Mouse (Mus musculus) liver, postnatal 0 days (tissue): ENCODE data around the gene Tsnaxip1. TPM values are rescaled to one million over a fixed set of nuclear protein-coding genes. Genes with fewer than 3 reads are reported as not detected.

ENCODE experiments used
- ATAC-seq: fragments of 200-750 bp; cut with Nextera tagmentation; 2 replicates; pipeline ENCODE4 v1.8.0; 2017; ENCODE audit warnings: mild to moderate bottlenecking, moderate library complexity
- DNase-seq: peaks from one replicate; pipeline ENCODE4 v3.0.0-alpha.2; 2016
- H3K27ac ChIP-seq: fragments of 300-500 bp; sonication (generic); 2 replicates; pipeline ENCODE4 v1.5.1; 2014; ENCODE audit warnings: antibody characterized with exemption, moderate library complexity, mild to moderate bottlenecking, low read depth
- H3K27me3 ChIP-seq: fragments of 300-500 bp; sonication (generic); 2 replicates; pipeline ENCODE4 v1.6.1; 2014; ENCODE audit warnings: low read length, control low read depth, mixed read lengths; ENCODE audit not compliant: insufficient read depth
- H3K36me3 ChIP-seq: fragments of 300-500 bp; sonication (generic); replicated peaks from 2 replicates; pipeline ENCODE4 v1.6.1; 2014; ENCODE audit warnings: mild to moderate bottlenecking, control low read depth, low read length, moderate library complexity, mixed read lengths; ENCODE audit not compliant: insufficient read depth
- H3K4me1 ChIP-seq: fragments of 300-500 bp; sonication (generic); 2 replicates; pipeline ENCODE4 v1.6.1; 2014; ENCODE audit warnings: antibody characterized with exemption, mild to moderate bottlenecking, control low read depth; ENCODE audit not compliant: insufficient read depth
- H3K4me2 ChIP-seq: fragments of 300-500 bp; sonication (generic); 2 replicates; pipeline ENCODE4 v1.6.1; 2014; ENCODE audit warnings: low read depth, mild to moderate bottlenecking, low read length, moderate library complexity, mixed read lengths
- H3K4me3 ChIP-seq: fragments of 300-500 bp; sonication (generic); 2 replicates; pipeline ENCODE4 v1.5.1; 2014; ENCODE audit warnings: low read depth, low read length
- H3K9ac ChIP-seq: fragments of 300-500 bp; sonication (generic); replicated peaks from 2 replicates; pipeline ENCODE4 v1.6.1; 2014; ENCODE audit warnings: mild to moderate bottlenecking, moderate library complexity
- H3K9me3 ChIP-seq: fragments of 300-500 bp; sonication (generic); 2 replicates; pipeline ENCODE4 v1.6.1; 2016; ENCODE audit warnings: mild to moderate bottlenecking, control low read depth, low read length, mixed read lengths
- CTCF ChIP-seq: sonication (generic); IDR thresholded peaks from 2 replicates; pipeline ENCODE4 v1.5.1; 2016; ENCODE audit warnings: antibody characterized with exemption, low read depth
- EP300 ChIP-seq: IDR thresholded peaks from 2 replicates; pipeline ENCODE4 v1.6.1; 2016; ENCODE audit warnings: antibody characterized with exemption, low read depth, mild to moderate bottlenecking
- WGBS: fragments of 180-500 bp; shearing (Covaris S2); extraction: QIAGEN DNeasy Blood & Tissue Kit; methylation state at CpG from one replicate; pipeline ENCODE4 v1.1.7; 2014; ENCODE audit not compliant: insufficient replicate concordance; 5-methylcytosine and 5-hydroxymethylcytosine counted together
- polyA plus RNA-seq: library from polyadenylated mRNA; unstranded; fragments of >200 nt; fragmentation: Nextera tagmentation; extraction: Ambion mirVana; gene quantifications from 2 replicates; pipeline ENCODE4 v1.2.1, GENCODE M21; 2015

Gene Tsnaxip1
- polyA plus RNA-seq, 1 experiment from 2014 or later: not detected

- H3K4me1 ChIP-seq: peaks cover 56% of the 10 kb centered on the region
These were observed 32.8 kb downstream of the Tsnaxip1 start, which contains the start of gene Nutf2 for GRCm38 (mm10) chr8:105860143-105860981. Gene Nutf2, plus strand, starts transcription at chr8:105860580.

GRCm38 (mm10) chr8:105861951-105862350 lies 34.4 kb downstream of the Tsnaxip1 start:
- ATAC-seq: no peak
- Histone ChIP-seq H3K36me3 (peaks cover 6% of the 10 kb centered on the region), H3K4me3 (peak overlapping the region; percentile 89), H3K27me3 (no peaks in the 10 kb centered on the region), H3K4me2 (peak overlapping the region; percentile 100), H3K4me1 (peaks cover 45% of the 10 kb centered on the region), H3K27ac (peak overlapping the region; percentile 95; the same call in 1 of the 2 replicates), H3K9me3 (no peaks in the 10 kb centered on the region), H3K9ac (peak overlapping the region; percentile 96)
- no peak for TF ChIP-seq EP300
- peak; percentile 59 for TF ChIP-seq CTCF
- 5% methylated on average over 1 of the region's 1 CpGs for WGBS
- DNase-seq: no peak

More at GRCm38 (mm10) chr8:105860143-105860981, 32.8 kb downstream of the Tsnaxip1 start, which contains the start of gene Nutf2:
- TF ChIP-seq CTCF: no peak
- TF ChIP-seq EP300: no peak; the same call in 1 of the 2 replicates
- DNase-seq (peak; percentile 94), ATAC-seq (peak; percentile 95)
- under 1% methylated on average over 41 of the region's 59 CpGs for WGBS
- Histone ChIP-seq H3K9ac (peak within 1 kb of the TSS; percentile 96), H3K4me2 (peak within 1 kb of the TSS; percentile 100), H3K9me3 (no peaks in the 10 kb centered on the region), H3K36me3 (no peaks in the 10 kb centered on the region; the same call in 1 of the 2 replicates), H3K27ac (peak within 1 kb of the TSS; percentile 95), H3K4me3 (peak within 1 kb of the TSS; percentile 89), H3K27me3 (no peaks in the 10 kb centered on the region)

GRCm38 (mm10) chr8:105866364-105867029 lies 39.0 kb downstream of the Tsnaxip1 start:
- Histone ChIP-seq H3K9ac (no peak overlapping the region; the same call in 1 of the 2 replicates), H3K36me3 (peaks cover 33% of the 10 kb centered on the region), H3K9me3 (no peaks in the 10 kb centered on the region), H3K4me3 (no peak overlapping the region), H3K27ac (no peak overlapping the region), H3K4me1 (peaks cover 11% of the 10 kb centered on the region), H3K4me2 (no peak overlapping the region), H3K27me3 (no peaks in the 10 kb centered on the region)
- TF ChIP-seq CTCF (peak; percentile 61), EP300 (no peak)
- DNase-seq: no peak
- no peak; the same call in 1 of the 2 replicates for ATAC-seq
- WGBS: 70% methylated on average over 6 of the region's 6 CpGs

DNA sequence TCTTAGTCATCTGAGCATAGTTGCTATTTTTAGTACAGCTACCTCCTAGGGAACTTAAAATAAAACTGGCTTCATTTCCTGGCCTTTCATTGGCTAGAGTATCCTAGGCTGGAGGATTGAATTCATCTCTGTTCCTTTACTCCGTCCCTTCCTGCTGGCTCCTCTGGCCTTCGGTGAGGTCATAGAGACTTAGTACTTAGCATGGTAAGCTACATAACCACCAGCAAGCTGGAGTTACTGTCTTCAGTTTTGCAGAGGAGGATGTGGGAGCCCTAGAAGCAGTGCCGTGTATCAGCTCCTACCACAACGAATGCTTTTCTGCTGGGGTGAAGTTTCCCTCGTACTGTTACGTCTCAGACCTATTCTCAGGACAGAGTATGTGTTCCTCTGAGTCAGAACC lies 46.8 kb downstream of the Tsnaxip1 start:
- Histone ChIP-seq H3K9me3 (no peaks in the 10 kb centered on the region), H3K4me3 (no peak overlapping the region), H3K4me2 (no peak overlapping the region), H3K27me3 (no peaks in the 10 kb centered on the region), H3K9ac (no peak overlapping the region), H3K4me1 (no peaks in the 10 kb centered on the region; the same call in 1 of the 2 replicates), H3K27ac (no peak overlapping the region), H3K36me3 (peaks cover 44% of the 10 kb centered on the region)
- TF ChIP-seq EP300: no peak
- TF ChIP-seq CTCF: no peak
- ATAC-seq: no peak
- 83% methylated on average over 6 of the region's 6 CpGs for WGBS
- DNase-seq: no peak

DNA sequence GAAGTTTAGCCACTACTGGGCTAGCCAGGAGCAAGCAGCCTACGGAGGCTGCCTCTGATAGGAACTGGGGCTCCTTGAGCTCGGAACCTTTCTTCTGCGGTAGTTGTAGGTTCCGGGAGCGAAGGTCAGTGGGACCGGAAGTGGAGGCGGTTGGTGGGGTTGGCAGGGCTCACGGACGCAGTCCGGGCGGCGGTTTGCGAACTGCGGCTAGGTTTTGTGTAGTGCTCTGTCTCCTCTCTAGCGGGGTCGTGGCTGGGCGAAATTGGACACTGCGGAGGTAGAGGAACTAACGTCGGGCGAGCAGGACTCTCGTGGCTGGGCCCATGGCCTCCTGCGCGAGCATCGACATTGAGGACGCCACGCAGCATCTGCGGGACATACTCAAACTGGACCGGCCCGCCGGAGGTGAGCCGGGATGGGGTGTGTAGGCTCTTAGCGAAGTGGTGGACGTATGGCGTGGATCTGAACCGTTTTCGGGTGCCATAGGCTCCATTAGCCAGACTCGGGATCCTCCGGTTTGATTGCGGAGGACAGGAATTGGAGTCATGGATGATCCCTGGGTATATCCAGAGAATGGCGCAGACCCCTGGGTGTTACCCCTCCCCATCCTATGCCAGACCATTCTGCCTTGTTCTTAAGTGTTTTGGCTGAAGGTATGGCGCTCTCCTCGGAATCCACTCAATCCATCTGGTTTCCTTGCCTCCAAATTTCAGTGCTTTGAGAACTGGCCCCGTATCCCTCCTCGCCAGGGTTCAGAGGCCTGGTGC lies 53.4 kb downstream of the Tsnaxip1 start, which contains the start of gene Edc4:
TSS of gene Edc4 (plus strand) at position 128 of the 767 bp plus-strand sequence.
- H3K4me3 ChIP-seq: peak within 1 kb of the TSS; percentile 68
- WGBS: under 1% methylated on average over 45 of the region's 45 CpGs
- H3K27ac ChIP-seq: peak within 1 kb of the TSS; percentile 16
- peak; percentile 50; the same call in 1 of the 2 replicates for TF ChIP-seq EP300
- TF ChIP-seq CTCF: no peak
- DNase-seq (peak; percentile 90), ATAC-seq (peak; percentile 92)
- peaks cover 11% of the 10 kb centered on the region for H3K4me1 ChIP-seq
- H3K9me3 ChIP-seq: no peaks in the 10 kb centered on the region
- peak within 1 kb of the TSS; percentile 92 for H3K4me2 ChIP-seq
- H3K9ac ChIP-seq: peak within 1 kb of the TSS; percentile 80
- peaks cover 51% of the 10 kb centered on the region for H3K36me3 ChIP-seq
- H3K27me3 ChIP-seq: no peaks in the 10 kb centered on the region
